Mouse (Mus musculus): ENCODE data around the gene Asb8. TPM values are rescaled to one million over a fixed set of nuclear protein-coding genes. Genes with fewer than 3 reads are reported as not detected.

The Asb8 gene
- polyA plus RNA-seq, 1 experiment from 2014 or later: 51.1 TPM

DNA sequence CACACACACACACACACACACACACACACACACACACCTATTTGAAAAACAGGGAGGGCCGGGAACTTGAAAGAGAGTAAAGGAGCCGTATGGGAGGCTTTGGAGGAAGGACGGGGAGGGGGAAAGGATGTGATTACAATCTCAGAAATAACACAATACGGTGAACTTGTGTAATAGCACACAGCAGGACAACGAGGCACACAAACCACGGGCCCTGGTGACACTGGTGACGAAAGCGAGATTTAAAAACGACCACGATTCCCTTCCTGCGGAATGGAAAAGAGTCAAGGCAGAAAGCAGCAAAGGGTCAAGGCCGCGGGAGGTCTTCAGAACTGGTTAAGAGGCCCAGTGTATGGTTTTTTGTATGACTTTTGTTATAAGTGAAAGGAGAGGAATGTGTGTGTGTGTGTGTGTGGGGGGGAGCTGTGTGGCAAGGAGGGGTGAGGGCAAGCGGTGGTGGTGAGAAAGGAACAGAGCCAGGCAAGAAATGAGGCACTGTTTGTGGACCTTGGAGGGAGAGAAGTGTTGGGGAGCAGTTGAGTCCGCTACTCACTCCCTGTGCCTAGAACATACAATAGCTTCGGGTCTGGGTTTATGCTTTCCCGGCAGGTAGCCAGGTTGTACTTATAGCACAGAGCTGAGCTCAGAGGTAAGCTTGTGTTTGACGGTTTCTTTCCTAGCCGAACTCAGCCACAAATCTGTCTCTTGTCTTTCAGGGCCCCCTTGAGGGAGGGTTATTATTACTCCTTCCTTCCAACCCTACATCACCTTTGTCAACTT, 4.2 kb downstream of the Asb8 start:
- H3K4me1 ChIP-seq (replicated peaks; ENCODE audit: control insufficient read depth, insufficient read depth, low read length): no peaks in the 10 kb centered on the region

DNA sequence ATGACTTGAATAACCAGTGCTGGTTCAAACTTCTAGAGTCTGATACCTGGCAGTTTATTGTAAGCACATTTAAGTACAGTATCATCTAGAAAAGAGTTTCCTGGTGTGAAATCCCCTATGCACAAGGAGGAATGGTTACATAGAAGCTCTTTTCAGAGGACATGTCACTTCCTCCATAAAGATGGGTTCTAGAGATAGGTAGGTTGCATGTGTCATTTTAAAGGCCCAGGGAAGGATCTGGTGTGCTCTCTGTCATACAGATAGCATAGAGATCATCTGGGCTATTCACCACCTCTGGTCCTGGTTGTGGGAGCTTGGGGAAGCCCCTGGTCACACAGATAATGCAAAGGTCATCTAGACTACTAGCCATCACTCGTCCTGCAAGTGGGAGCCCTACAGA, 8.2 kb downstream of the Asb8 start:
- Histone ChIP-seq H3K27me3 (replicated peaks; ENCODE audit: control insufficient read depth, insufficient read depth, low read length) (no peaks in the 10 kb centered on the region), H3K9ac (replicated peaks; ENCODE audit: low read depth, low read length) (no peak overlapping the region), H3K4me1 (replicated peaks; ENCODE audit: control insufficient read depth, insufficient read depth, low read length) (no peaks in the 10 kb centered on the region), H3K27ac (ENCODE audit: low read length) (no peak overlapping the region), H3K36me3 (ENCODE audit: control insufficient read depth, insufficient read depth) (no peaks in the 10 kb centered on the region), H3K4me2 (ENCODE audit: low read length) (no peak overlapping the region), H3K9me3 (ENCODE audit: control insufficient read depth, low read length) (no peaks in the 10 kb centered on the region), H3K4me3 (replicated peaks; ENCODE audit: low read length) (no peak overlapping the region)
- ATAC-seq: no peak
- WGBS: 86% methylated on average over 1 of the region's 1 CpGs

More for the DNA sequence above, 4.2 kb downstream of the Asb8 start:
- ATAC-seq: no peak
- Histone ChIP-seq H3K27me3 (replicated peaks; ENCODE audit: control insufficient read depth, insufficient read depth, low read length) (no peaks in the 10 kb centered on the region), H3K4me3 (replicated peaks; ENCODE audit: low read length) (no peak overlapping the region), H3K4me2 (ENCODE audit: low read length) (no peak overlapping the region), H3K9me3 (ENCODE audit: control insufficient read depth, low read length) (no peaks in the 10 kb centered on the region), H3K36me3 (ENCODE audit: control insufficient read depth, insufficient read depth) (no peaks in the 10 kb centered on the region), H3K9ac (replicated peaks; ENCODE audit: low read depth, low read length) (no peak overlapping the region), H3K27ac (ENCODE audit: low read length) (no peak overlapping the region)
- WGBS: 53% methylated on average over 19 of the region's 19 CpGs

DNA sequence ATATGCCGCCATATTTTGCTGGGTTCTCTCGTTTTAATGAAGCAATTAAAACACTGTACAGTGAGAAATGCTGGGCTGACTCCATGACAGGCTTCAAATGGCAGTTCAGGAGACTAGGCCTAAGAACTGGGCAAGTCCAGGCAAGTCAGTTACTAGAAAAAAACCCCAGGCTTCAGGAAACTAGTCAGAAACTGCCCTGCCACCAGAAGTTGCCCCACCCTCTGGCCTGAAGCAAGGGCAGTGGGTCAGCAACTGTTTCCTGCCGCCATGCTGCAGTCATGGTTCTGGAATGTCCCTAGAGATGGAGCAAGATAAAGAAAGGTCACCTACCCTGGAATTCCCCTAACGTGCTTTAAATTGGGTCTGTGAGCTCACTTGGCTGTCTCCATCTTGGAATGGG, 9.5 kb downstream of the Asb8 start:
- H3K4me2 ChIP-seq (ENCODE audit: low read length): no peak overlapping the region
- ATAC-seq: no peak
- no peaks in the 10 kb centered on the region for H3K27me3 ChIP-seq (replicated peaks; ENCODE audit: control insufficient read depth, insufficient read depth, low read length)
- no peak overlapping the region for H3K9ac ChIP-seq (replicated peaks; ENCODE audit: low read depth, low read length)
- H3K9me3 ChIP-seq (ENCODE audit: control insufficient read depth, low read length): no peaks in the 10 kb centered on the region
- H3K4me1 ChIP-seq (replicated peaks; ENCODE audit: control insufficient read depth, insufficient read depth, low read length): no peaks in the 10 kb centered on the region
- H3K4me3 ChIP-seq (replicated peaks; ENCODE audit: low read length): no peak overlapping the region
- 76% methylated on average over 4 of the region's 4 CpGs for WGBS
- no peak overlapping the region for H3K27ac ChIP-seq (ENCODE audit: low read length)
- no peaks in the 10 kb centered on the region for H3K36me3 ChIP-seq (ENCODE audit: control insufficient read depth, insufficient read depth)

DNA sequence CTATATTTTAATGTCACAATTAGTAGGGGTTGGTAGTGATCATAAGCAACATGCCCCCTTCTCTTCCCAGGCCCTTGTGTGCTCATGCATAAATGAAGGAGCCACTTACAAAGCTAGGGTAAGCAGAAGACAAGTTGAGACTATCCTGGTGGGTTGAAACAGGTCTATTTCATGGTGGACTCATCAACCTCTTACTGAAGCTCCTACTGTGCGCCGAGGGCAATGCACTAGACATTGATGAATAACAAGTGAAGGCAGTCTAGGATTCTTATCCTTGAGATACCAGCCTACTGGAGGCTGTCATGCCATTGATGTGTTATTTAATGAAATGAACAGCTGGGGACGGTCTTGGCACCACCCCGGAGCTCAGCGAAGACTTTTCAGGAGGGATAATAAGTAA, 10.2 kb downstream of the Asb8 start:
- Histone ChIP-seq H3K9me3 (ENCODE audit: control insufficient read depth, low read length) (no peaks in the 10 kb centered on the region), H3K9ac (replicated peaks; ENCODE audit: low read depth, low read length) (no peak overlapping the region), H3K4me3 (replicated peaks; ENCODE audit: low read length) (no peak overlapping the region), H3K27me3 (replicated peaks; ENCODE audit: control insufficient read depth, insufficient read depth, low read length) (no peaks in the 10 kb centered on the region), H3K4me1 (replicated peaks; ENCODE audit: control insufficient read depth, insufficient read depth, low read length) (no peaks in the 10 kb centered on the region), H3K4me2 (ENCODE audit: low read length) (no peak overlapping the region), H3K27ac (ENCODE audit: low read length) (no peak overlapping the region), H3K36me3 (ENCODE audit: control insufficient read depth, insufficient read depth) (no peaks in the 10 kb centered on the region)
- 88% methylated on average over 5 of the region's 5 CpGs for WGBS
- ATAC-seq: no peak

DNA sequence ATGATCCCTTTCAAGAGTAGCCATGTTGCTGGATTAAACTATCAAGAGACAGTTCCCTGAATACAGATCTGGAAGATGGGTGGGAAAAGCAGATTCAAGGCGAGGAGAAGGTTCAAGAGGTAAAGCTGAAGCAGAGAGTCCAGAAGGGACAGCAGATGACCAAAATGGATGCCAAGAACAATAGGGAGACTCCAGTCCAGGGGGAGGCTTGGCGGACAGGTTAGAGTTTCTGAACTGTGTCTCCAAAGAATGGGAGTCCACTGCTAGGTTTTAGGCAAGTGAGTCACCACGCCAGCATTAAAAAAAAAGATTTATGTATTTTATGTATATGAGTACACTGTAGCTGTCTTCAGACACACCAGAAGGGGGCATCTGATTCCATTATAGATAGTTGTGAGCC, 10.8 kb downstream of the Asb8 start:
- no peak overlapping the region for H3K27ac ChIP-seq (ENCODE audit: low read length)
- H3K4me1 ChIP-seq (replicated peaks; ENCODE audit: control insufficient read depth, insufficient read depth, low read length): no peaks in the 10 kb centered on the region
- H3K4me3 ChIP-seq (replicated peaks; ENCODE audit: low read length): no peak overlapping the region
- WGBS: 81% methylated on average over 3 of the region's 3 CpGs
- H3K9me3 ChIP-seq (ENCODE audit: control insufficient read depth, low read length): no peaks in the 10 kb centered on the region
- H3K9ac ChIP-seq (replicated peaks; ENCODE audit: low read depth, low read length): no peak overlapping the region
- no peaks in the 10 kb centered on the region for H3K27me3 ChIP-seq (replicated peaks; ENCODE audit: control insufficient read depth, insufficient read depth, low read length)
- H3K4me2 ChIP-seq (ENCODE audit: low read length): no peak overlapping the region
- no peak for ATAC-seq
- H3K36me3 ChIP-seq (ENCODE audit: control insufficient read depth, insufficient read depth): no peaks in the 10 kb centered on the region

DNA sequence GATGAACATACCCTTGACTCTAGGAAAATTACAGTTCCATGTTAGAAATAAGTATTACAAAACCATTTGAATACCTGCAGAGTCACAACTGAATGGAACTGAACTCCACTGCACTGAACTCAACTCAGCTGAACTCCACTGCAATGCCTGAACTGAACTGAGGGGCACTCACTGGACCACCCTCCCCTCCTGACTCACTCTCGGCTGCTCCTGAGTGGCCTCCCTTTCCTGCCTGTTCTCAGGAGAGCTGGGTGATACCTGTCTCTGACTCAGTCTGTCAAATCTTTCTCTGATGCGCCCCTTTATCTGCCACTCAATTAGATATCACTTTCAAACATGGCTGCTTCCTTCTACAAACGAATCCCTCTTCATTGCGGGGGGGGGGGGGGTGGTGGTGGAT, 11.3 kb downstream of the Asb8 start:
- Histone ChIP-seq H3K9ac (replicated peaks; ENCODE audit: low read depth, low read length) (no peak overlapping the region), H3K4me3 (replicated peaks; ENCODE audit: low read length) (no peak overlapping the region), H3K4me1 (replicated peaks; ENCODE audit: control insufficient read depth, insufficient read depth, low read length) (no peaks in the 10 kb centered on the region), H3K4me2 (ENCODE audit: low read length) (no peak overlapping the region), H3K27ac (ENCODE audit: low read length) (no peak overlapping the region), H3K9me3 (ENCODE audit: control insufficient read depth, low read length) (no peaks in the 10 kb centered on the region), H3K36me3 (ENCODE audit: control insufficient read depth, insufficient read depth) (no peaks in the 10 kb centered on the region), H3K27me3 (replicated peaks; ENCODE audit: control insufficient read depth, insufficient read depth, low read length) (no peaks in the 10 kb centered on the region)
- 59% methylated on average over 4 of the region's 4 CpGs for WGBS
- no peak for ATAC-seq

DNA sequence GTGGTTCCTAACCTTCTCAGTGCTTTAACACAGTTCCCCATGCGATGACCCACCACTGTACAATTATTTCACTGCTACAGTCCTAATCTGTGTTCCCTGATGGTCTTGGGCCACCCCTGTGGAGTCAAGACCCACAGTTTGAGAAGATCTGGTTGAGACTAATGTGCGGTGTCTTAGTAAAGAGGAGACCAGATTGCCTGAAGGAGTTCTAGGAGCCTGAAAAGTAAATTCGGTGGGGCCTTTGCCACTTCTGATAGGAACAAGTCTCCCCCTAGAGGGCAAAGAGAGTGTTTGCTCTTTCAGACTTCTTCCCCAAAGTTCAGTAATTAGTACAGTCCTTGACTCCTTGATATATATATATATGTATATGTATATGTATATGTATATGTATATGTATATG, 11.8 kb downstream of the Asb8 start:
- no peaks in the 10 kb centered on the region for H3K4me1 ChIP-seq (replicated peaks; ENCODE audit: control insufficient read depth, insufficient read depth, low read length)
- H3K27me3 ChIP-seq (replicated peaks; ENCODE audit: control insufficient read depth, insufficient read depth, low read length): no peaks in the 10 kb centered on the region
- H3K9me3 ChIP-seq (ENCODE audit: control insufficient read depth, low read length): no peaks in the 10 kb centered on the region
- no peak overlapping the region for H3K9ac ChIP-seq (replicated peaks; ENCODE audit: low read depth, low read length)
- WGBS: 35% methylated on average over 3 of the region's 3 CpGs
- H3K4me2 ChIP-seq (ENCODE audit: low read length): no peak overlapping the region
- no peak overlapping the region for H3K27ac ChIP-seq (ENCODE audit: low read length)
- no peak overlapping the region for H3K4me3 ChIP-seq (replicated peaks; ENCODE audit: low read length)
- ATAC-seq: no peak
- H3K36me3 ChIP-seq (ENCODE audit: control insufficient read depth, insufficient read depth): no peaks in the 10 kb centered on the region

DNA sequence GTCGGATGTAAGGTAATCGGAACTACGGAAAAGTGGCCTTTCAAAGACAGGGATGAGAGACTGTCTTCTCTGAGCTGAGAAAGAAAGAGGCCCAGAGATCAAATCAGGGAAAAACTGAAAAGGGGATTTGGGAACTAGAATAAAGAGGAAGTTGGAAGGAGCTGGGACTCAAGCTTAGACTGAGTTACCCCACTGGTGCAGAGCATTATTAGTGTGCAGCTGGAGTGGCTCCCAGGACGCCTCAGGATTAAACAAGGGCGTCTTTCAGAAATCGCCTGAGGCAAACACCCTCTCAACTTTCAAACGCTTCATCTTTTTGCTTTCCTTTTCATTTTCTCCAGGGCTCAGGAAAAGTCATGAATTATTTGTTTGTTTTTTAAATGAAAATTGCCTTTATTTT, 12.5 kb downstream of the Asb8 start:
- ATAC-seq: no peak
- H3K4me2 ChIP-seq (ENCODE audit: low read length): no peak overlapping the region
- no peaks in the 10 kb centered on the region for H3K36me3 ChIP-seq (ENCODE audit: control insufficient read depth, insufficient read depth)
- no peaks in the 10 kb centered on the region for H3K27me3 ChIP-seq (replicated peaks; ENCODE audit: control insufficient read depth, insufficient read depth, low read length)
- no peak overlapping the region for H3K27ac ChIP-seq (ENCODE audit: low read length)
- no peaks in the 10 kb centered on the region for H3K4me1 ChIP-seq (replicated peaks; ENCODE audit: control insufficient read depth, insufficient read depth, low read length)
- no peaks in the 10 kb centered on the region for H3K9me3 ChIP-seq (ENCODE audit: control insufficient read depth, low read length)
- no peak overlapping the region for H3K4me3 ChIP-seq (replicated peaks; ENCODE audit: low read length)
- no peak overlapping the region for H3K9ac ChIP-seq (replicated peaks; ENCODE audit: low read depth, low read length)
- WGBS: 51% methylated on average over 7 of the region's 7 CpGs

DNA sequence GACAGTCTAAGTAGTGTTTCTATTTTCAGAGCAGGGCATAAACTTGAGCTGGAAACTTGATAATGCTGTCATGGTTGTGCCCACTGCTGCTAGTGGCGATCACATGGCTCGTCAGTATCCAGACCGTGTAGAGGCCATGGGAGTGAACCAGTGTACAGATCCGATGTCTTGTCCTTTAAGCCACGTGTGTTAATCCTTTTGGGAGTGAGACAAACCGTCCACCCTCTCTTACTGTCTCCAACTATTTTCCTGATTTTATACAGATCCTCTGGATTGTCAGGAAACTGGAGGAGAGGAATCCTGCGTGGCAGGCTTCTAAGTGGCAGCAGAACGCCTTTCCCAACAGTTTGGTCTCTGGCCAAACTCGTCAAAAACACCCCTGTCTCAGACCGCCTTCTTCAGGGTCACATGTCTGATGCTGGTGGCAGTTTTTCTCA, 16.2 kb downstream of the Asb8 start:
- Histone ChIP-seq H3K27me3 (replicated peaks; ENCODE audit: control insufficient read depth, insufficient read depth, low read length) (no peaks in the 10 kb centered on the region), H3K36me3 (ENCODE audit: control insufficient read depth, insufficient read depth) (no peaks in the 10 kb centered on the region), H3K4me2 (ENCODE audit: low read length) (no peak overlapping the region), H3K9ac (replicated peaks; ENCODE audit: low read depth, low read length) (no peak overlapping the region), H3K9me3 (ENCODE audit: control insufficient read depth, low read length) (no peaks in the 10 kb centered on the region), H3K27ac (ENCODE audit: low read length) (no peak overlapping the region), H3K4me1 (replicated peaks; ENCODE audit: control insufficient read depth, insufficient read depth, low read length) (peaks cover 12% of the 10 kb centered on the region), H3K4me3 (replicated peaks; ENCODE audit: low read length) (no peak overlapping the region)
- no peak for ATAC-seq
- WGBS: 74% methylated on average over 10 of the region's 10 CpGs

DNA sequence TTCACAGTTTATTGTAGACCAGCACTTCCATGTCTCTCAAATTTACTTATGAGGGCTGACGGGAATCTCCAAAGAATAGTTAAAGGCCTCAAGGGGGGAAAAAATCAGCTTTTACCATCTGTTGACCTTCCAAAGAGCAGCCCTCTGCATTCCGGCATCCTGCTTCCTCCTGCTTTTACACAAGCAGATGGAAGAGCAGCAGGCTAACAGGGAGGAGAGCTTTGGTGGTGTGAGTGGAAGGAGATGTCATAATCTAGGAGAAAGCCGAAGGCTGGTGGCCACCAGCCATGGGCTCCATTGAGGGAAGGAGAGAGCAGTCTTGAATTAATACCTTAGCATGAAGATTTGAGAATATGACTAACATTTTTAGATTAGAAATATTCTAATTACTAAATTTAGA, 17.1 kb downstream of the Asb8 start:
- WGBS: 92% methylated on average over 3 of the region's 3 CpGs
- no peaks in the 10 kb centered on the region for H3K36me3 ChIP-seq (ENCODE audit: control insufficient read depth, insufficient read depth)
- ATAC-seq: no peak
- H3K9ac ChIP-seq (replicated peaks; ENCODE audit: low read depth, low read length): no peak overlapping the region
- peaks cover 14% of the 10 kb centered on the region for H3K4me1 ChIP-seq (replicated peaks; ENCODE audit: control insufficient read depth, insufficient read depth, low read length)
- H3K4me2 ChIP-seq (ENCODE audit: low read length): no peak overlapping the region
- no peaks in the 10 kb centered on the region for H3K27me3 ChIP-seq (replicated peaks; ENCODE audit: control insufficient read depth, insufficient read depth, low read length)
- no peak overlapping the region for H3K4me3 ChIP-seq (replicated peaks; ENCODE audit: low read length)
- H3K27ac ChIP-seq (ENCODE audit: low read length): no peak overlapping the region
- no peaks in the 10 kb centered on the region for H3K9me3 ChIP-seq (ENCODE audit: control insufficient read depth, low read length)

Measured in forebrain, embryonic 16.5 days (tissue).